Mouse (Mus musculus) CH12.LX (cell line): ENCODE data around the gene Gcm1. TPM values are rescaled to one million over a fixed set of nuclear protein-coding genes. Genes with fewer than 3 reads are reported as not detected.

Source experiments
- DNase-seq: peaks from one replicate; pipeline ENCODE4 v3.0.0-alpha.2; 2013; ENCODE audit errors: extremely low read depth
- H3K27ac ChIP-seq: 2 replicates; pipeline ENCODE4 v1.5.1; 2012; ENCODE audit warnings: low read depth, mild to moderate bottlenecking, control low read depth, moderate library complexity; ENCODE audit not compliant: insufficient read depth
- H3K27me3 ChIP-seq: replicated peaks from 2 replicates; pipeline ENCODE3; 2012; ENCODE audit warnings: inconsistent platforms
- H3K36me3 ChIP-seq, 2 experiments: replicated peaks in 1 of 2; 2 replicates each; pipeline versions ENCODE3 to v1.6.1; 2012; ENCODE audit warnings: inconsistent platforms in 1 of 2, low read length in 1 of 2, mild to moderate bottlenecking in 1 of 2, mixed read lengths in 1 of 2, moderate library complexity in 1 of 2; ENCODE audit not compliant: control insufficient read depth in 1 of 2, insufficient read depth in 1 of 2
- H3K4me1 ChIP-seq, 2 experiments: 2 replicates each; pipeline ENCODE4 v1.6.1; 2012; ENCODE audit warnings: inconsistent platforms in 1 of 2, moderate library complexity in 1 of 2; ENCODE audit not compliant: insufficient read depth in 2 of 2, control insufficient read depth in 1 of 2
- H3K4me2 ChIP-seq: 2 replicates; pipeline ENCODE4 v1.6.1; 2012; ENCODE audit warnings: low read depth, mild to moderate bottlenecking, control low read depth; ENCODE audit not compliant: poor library complexity, insufficient read depth, severe bottlenecking
- H3K4me3 ChIP-seq, 3 experiments: fragments of 150-350 bp in 1 of 3; sonication (generic) in 1 of 3; replicated peaks in 1 of 3; 2 replicates each; pipeline versions ENCODE3 to v1.5.1; 2011 to 2012; ENCODE audit warnings: low read depth in 2 of 3, low read length in 2 of 3, mild to moderate bottlenecking in 2 of 3, moderate library complexity in 2 of 3, control low read depth in 1 of 3, improper control_type of control experiment in 1 of 3, inconsistent platforms in 1 of 3, mixed read lengths in 1 of 3; ENCODE audit not compliant: poor library complexity in 1 of 3
- H3K79me2 ChIP-seq: replicated peaks from 2 replicates; pipeline ENCODE4 v1.6.1; 2012; ENCODE audit warnings: mild to moderate bottlenecking, moderate library complexity; ENCODE audit not compliant: control insufficient read depth, poor library complexity, insufficient read depth, severe bottlenecking; ENCODE audit errors: extremely low read depth
- H3K9ac ChIP-seq: 2 replicates; pipeline ENCODE4 v1.6.1; 2012; ENCODE audit warnings: low read depth, mild to moderate bottlenecking, control low read depth, moderate library complexity; ENCODE audit not compliant: insufficient read depth
- H3K9me3 ChIP-seq: replicated peaks from 2 replicates; pipeline ENCODE3; 2012; ENCODE audit warnings: low read length, inconsistent platforms, mixed read lengths
- BHLHE40 ChIP-seq: IDR thresholded peaks from 2 replicates; pipeline ENCODE4 v1.6.1; 2011; ENCODE audit warnings: mild to moderate bottlenecking, low read depth, low read length, improper control_type of control experiment
- CHD1 ChIP-seq: IDR thresholded peaks from 2 replicates; pipeline ENCODE4 v1.6.1; 2012; ENCODE audit warnings: low read depth, low read length, improper control_type of control experiment, inconsistent platforms
- CTCF ChIP-seq, 2 experiments: IDR thresholded peaks in 1 of 2; conservative IDR thresholded peaks in 1 of 2; 2 replicates each; pipeline ENCODE4 v1.5.1; 2011 to 2012; ENCODE audit warnings: low read depth in 2 of 2, low read length in 2 of 2, improper control_type of control experiment in 1 of 2, inconsistent platforms in 1 of 2, mild to moderate bottlenecking in 1 of 2, moderate library complexity in 1 of 2
- E2F4 ChIP-seq: IDR thresholded peaks from 2 replicates; pipeline ENCODE4 v1.6.1; 2011; ENCODE audit warnings: low read depth, low read length, improper control_type of control experiment; ENCODE audit not compliant: insufficient replicate concordance
- HCFC1 ChIP-seq: IDR thresholded peaks from 2 replicates; pipeline ENCODE4 v1.6.1; 2012; ENCODE audit warnings: low read depth, mild to moderate bottlenecking, inconsistent platforms, low read length, improper control_type of control experiment
- IRF4 ChIP-seq: IDR thresholded peaks from 2 replicates; pipeline ENCODE4 v1.6.1; 2014; ENCODE audit warnings: low read depth, mild to moderate bottlenecking, inconsistent platforms, low read length, improper control_type of control experiment
- MAZ ChIP-seq: IDR thresholded peaks from 2 replicates; pipeline ENCODE4 v1.6.1; 2012; ENCODE audit warnings: low read depth, mild to moderate bottlenecking, inconsistent platforms, low read length, improper control_type of control experiment, moderate library complexity
- NELFE ChIP-seq: IDR thresholded peaks from 2 replicates; pipeline ENCODE4 v1.6.1; 2011; ENCODE audit warnings: low read depth, low read length, improper control_type of control experiment
- NRF1 ChIP-seq: IDR thresholded peaks from 2 replicates; pipeline ENCODE4 v1.6.1; 2014; ENCODE audit warnings: low read depth, mild to moderate bottlenecking, inconsistent platforms, low read length, improper control_type of control experiment, moderate library complexity
- PAX5 ChIP-seq: IDR thresholded peaks from 2 replicates; pipeline ENCODE4 v1.6.1; 2012; ENCODE audit warnings: low read length, inconsistent platforms, mixed read lengths
- POLR2A ChIP-seq: IDR thresholded peaks from 2 replicates; pipeline ENCODE4 v1.6.1; 2011; ENCODE audit warnings: low read depth, mild to moderate bottlenecking, improper control_type of control experiment, low read length
- POLR2AphosphoS2 ChIP-seq: IDR thresholded peaks from 2 replicates; pipeline ENCODE4 v1.6.1; 2011; ENCODE audit warnings: low read depth, low read length, improper control_type of control experiment
- RAD21 ChIP-seq: IDR thresholded peaks from 2 replicates; pipeline ENCODE4 v1.6.1; 2011; ENCODE audit warnings: low read depth, mild to moderate bottlenecking, low read length, improper control_type of control experiment, moderate library complexity
- RCOR1 ChIP-seq: conservative IDR thresholded peaks from 2 replicates; pipeline ENCODE4 v1.6.1; 2012; ENCODE audit warnings: low read depth, mild to moderate bottlenecking, inconsistent platforms, low read length, improper control_type of control experiment
- SIN3A ChIP-seq: IDR thresholded peaks from 2 replicates; pipeline ENCODE4 v1.6.1; 2012; ENCODE audit warnings: low read length, improper control_type of control experiment, inconsistent platforms
- UBTF ChIP-seq: IDR thresholded peaks from 2 replicates; pipeline ENCODE4 v1.6.1; 2012; ENCODE audit warnings: low read depth, mild to moderate bottlenecking, inconsistent platforms, low read length, improper control_type of control experiment, moderate library complexity
- USF2 ChIP-seq: conservative IDR thresholded peaks from 2 replicates; pipeline ENCODE4 v1.6.1; 2011; ENCODE audit warnings: low read depth, low read length, improper control_type of control experiment
- ZNF384 ChIP-seq: IDR thresholded peaks from 2 replicates; pipeline ENCODE4 v1.6.1; 2012; ENCODE audit warnings: low read depth, low read length, improper control_type of control experiment, inconsistent platforms
- dilution Hi-C: fragments of 300-500 bp; cut with MboI; formaldehyde crosslinking; loops from 2 replicates; pipeline ENCODE4 v1.14.3; 2020; ENCODE audit warnings: low sequenced_read_pairs; ENCODE audit not compliant: extremely low pct_unique_long_range_greater_than_20kb, extremely low pct_ligation_motif_present
- in situ Hi-C: fragments of 300-500 bp; cut with MboI; formaldehyde crosslinking; loops from 3 replicates; pipeline ENCODE4 v1.14.3; 2019; ENCODE audit warnings: low sequenced_read_pairs, low pct_ligation_motif_present, low pct_unique_long_range_greater_than_20kb, mixed read lengths
- polyA plus RNA-seq: library from polyadenylated mRNA; unstranded; fragments of >175 nt; gene quantifications from 2 replicates; pipeline ENCODE4 v1.2.1, GENCODE M21; 2012; ENCODE audit warnings: low read depth; ENCODE audit not compliant: insufficient read length
- total RNA-seq, 2 experiments: library from RNA; depleted of rRNA; stranded (reverse); fragments of 300-350 nt in 1 of 2; fragments of >200 nt in 1 of 2; gene quantifications; 2 replicates each; pipeline ENCODE4 v1.2.3; 2012 to 2014

Gcm1 gene
- total and polyA plus RNA-seq, 3 experiments = not detected

GRCm38 (mm10) chr9:78010187-78010586, 41.5 kb upstream of the Gcm1 start:
- in situ Hi-C loops = loop anchor here (5.0 kb wide), 2 partner anchors 83 to 203 kb away; no protein-coding TSS in a partner anchor
- Histone ChIP-seq H3K9me3 (no peaks in the 10 kb centered on the region), H3K79me2 (no peaks in the 10 kb centered on the region), H3K4me2 (no peak overlapping the region), H3K27ac (no peak overlapping the region), H3K27me3 (no peaks in the 10 kb centered on the region), H3K4me3 (no peak overlapping the region), H3K4me1 (peaks cover 3 to 12% of the 10 kb centered on the region in 2 experiments; a peak in 3 of 4 replicates), H3K36me3 (no peaks in the 10 kb centered on the region), H3K9ac (no peak overlapping the region)
- DNase-seq = no peak
- dilution Hi-C loops = no loop called here
- no peak for TF ChIP-seq MAZ
- no peak for TF ChIP-seq HCFC1
- no peak for TF ChIP-seq CTCF (conservative IDR thresholded peaks at IDR 0.05 in 1 of 2, IDR thresholded peaks at IDR 0.05 in 1 of 2; ENCODE audit: low read depth in 2 of 2, low read length in 2 of 2)
- TF ChIP-seq CHD1 = no peak
- no peak for TF ChIP-seq BHLHE40
- no peak for TF ChIP-seq E2F4

- no peaks in the 10 kb centered on the region for H3K36me3 ChIP-seq
- in situ Hi-C loops (loop anchor here (5.0 kb wide), 2 partner anchors 83 to 203 kb away; no protein-coding TSS in a partner anchor), dilution Hi-C loops (no loop called here)
- no peak overlapping the region for H3K4me2 ChIP-seq
- no peak overlapping the region for H3K27ac ChIP-seq
- H3K9me3 ChIP-seq = no peaks in the 10 kb centered on the region
- peaks cover 3 to 12% of the 10 kb centered on the region in 2 experiments; a peak in 3 of 4 replicates for H3K4me1 ChIP-seq
- H3K27me3 ChIP-seq = no peaks in the 10 kb centered on the region
- no peak for DNase-seq
- no peak overlapping the region for H3K4me3 ChIP-seq
- TF ChIP-seq E2F4 (no peak), RAD21 (no peak), NELFE (no peak), NRF1 (no peak), HCFC1 (no peak), IRF4 (no peak), POLR2AphosphoS2 (no peak), RCOR1 (no peak), POLR2A (no peak), ZNF384 (no peak), USF2 (no peak), SIN3A (no peak), PAX5 (no peak), UBTF (no peak)
- no peak overlapping the region for H3K9ac ChIP-seq
- no peaks in the 10 kb centered on the region for H3K79me2 ChIP-seq
Measured at GRCm38 (mm10) chr9:78010707-78011106, 41.0 kb upstream of the Gcm1 start.
